Mouse (Mus musculus) thymus, adult 2 months (tissue): ENCODE results near the gene Cyp2w1.

Experiments
- CTCF ChIP-seq: fragments of 200-500 bp; IDR thresholded peaks from 2 replicates; pipeline ENCODE4 v1.5.1; 2012; ENCODE audit warnings: mild to moderate bottlenecking, control low read depth, low read length, moderate library complexity, borderline replicate concordance; ENCODE audit not compliant: control insufficient read depth, poor library complexity, insufficient read depth; ENCODE audit errors: extremely low read depth
- POLR2A ChIP-seq: fragments of 200-500 bp; IDR thresholded peaks from 2 replicates; pipeline ENCODE4 v1.6.1; 2012; ENCODE audit warnings: mild to moderate bottlenecking, low read length, control low read depth, moderate library complexity; ENCODE audit not compliant: control insufficient read depth, poor library complexity, insufficient read depth; ENCODE audit errors: extremely low read depth

- no peak for TF ChIP-seq CTCF
- TF ChIP-seq POLR2A, result no peak
These were observed 12.6 kb downstream of the Cyp2w1 start for GRCm38 (mm10) chr5:139364911-139365571.
